Mouse (Mus musculus): Measurements from ENCODE around the gene Tnfaip2.

Gene Tnfaip2

GRCm38 (mm10) chr12:111428364-111428763 lies 13.9 kb upstream of the Tnfaip2 start:
- DNase-seq (ENCODE audit: low spot score): no peak

- no peak for DNase-seq (ENCODE audit: low spot score)
Observed at GRCm38 (mm10) chr12:111428961-111429911, 13.0 kb upstream of the Tnfaip2 start.

GRCm38 (mm10) chr12:111430049-111430867 lies 12.0 kb upstream of the Tnfaip2 start:
- no peak for DNase-seq (ENCODE audit: low spot score)

- no peak for DNase-seq (ENCODE audit: low spot score)
Observed at GRCm38 (mm10) chr12:111430868-111431817, 11.1 kb upstream of the Tnfaip2 start.

- no peak for DNase-seq (ENCODE audit: low spot score)
Observed at GRCm38 (mm10) chr12:111432097-111432496, 10.2 kb upstream of the Tnfaip2 start.

- no peak for DNase-seq (ENCODE audit: low spot score)
Observed at GRCm38 (mm10) chr12:111432751-111433331, 9.4 kb upstream of the Tnfaip2 start.

- no peak for DNase-seq (ENCODE audit: low spot score)
Observed at GRCm38 (mm10) chr12:111434164-111434744, 8.0 kb upstream of the Tnfaip2 start.

- DNase-seq (ENCODE audit: low spot score): no peak
Observed at GRCm38 (mm10) chr12:111434745-111435327, 7.4 kb upstream of the Tnfaip2 start.

GRCm38 (mm10) chr12:111436170-111436569 lies 6.1 kb upstream of the Tnfaip2 start:
- no peak for DNase-seq (ENCODE audit: low spot score)

- DNase-seq (ENCODE audit: low spot score): no peak
Observed at GRCm38 (mm10) chr12:111436640-111437039, 5.6 kb upstream of the Tnfaip2 start.

GRCm38 (mm10) chr12:111437222-111437900 lies 4.9 kb upstream of the Tnfaip2 start:
- no peak for DNase-seq (ENCODE audit: low spot score)

GRCm38 (mm10) chr12:111438850-111439249 lies 3.4 kb upstream of the Tnfaip2 start:
- DNase-seq (ENCODE audit: low spot score): no peak

- no peak for DNase-seq (ENCODE audit: low spot score)
Observed at GRCm38 (mm10) chr12:111440701-111441373, 1.4 kb upstream of the Tnfaip2 start.

GRCm38 (mm10) chr12:111441523-111441922 lies 746 bp upstream of the Tnfaip2 start:
- no peak for DNase-seq (ENCODE audit: low spot score)

GRCm38 (mm10) chr12:111443011-111443870 lies 972 bp downstream of the Tnfaip2 start:
- DNase-seq (ENCODE audit: low spot score): no peak

- no peak for DNase-seq (ENCODE audit: low spot score)
Observed at GRCm38 (mm10) chr12:111443921-111444831, 1.9 kb downstream of the Tnfaip2 start.

- DNase-seq (ENCODE audit: low spot score): no peak
Observed at GRCm38 (mm10) chr12:111445161-111445889, 3.1 kb downstream of the Tnfaip2 start.
